ENCODE assay signal across 21 mouse cellular contexts in genomic region chr12:24597376-24597775, GRCm38 (mm10). TPM values are rescaled to one million over a fixed set of nuclear protein-coding genes. Genes with fewer than 3 reads are reported as not detected.
DNase-seq lines count a peak whose midpoint lies in the region; ATAC-seq lines count a peak whose summit lies in the region.
"Had no signal": no experiment of that assay in that cellular context is flagged by ENCODE, and none has a peak within 500 bp of the region (broad histone marks: within the 10 kb centered on the region; RNA-seq: fewer than 3 reads in every experiment).

No protein-coding gene starts in this region.

- H3K9ac ChIP-seq in stomach, embryonic 15.5 days: no peak overlapping the region
- H3K9ac ChIP-seq in midbrain, embryonic 15.5 days: no peak overlapping the region
- H3K9ac ChIP-seq: embryonic facial prominence, embryonic 12.5 days; forebrain, embryonic 13.5 days; heart, embryonic 13.5 days; hindbrain, embryonic 12.5 days; hindbrain, embryonic 15.5 days had no signal

- no peak overlapping the region for H3K4me2 ChIP-seq in stomach, embryonic 15.5 days
- no peak overlapping the region for H3K4me2 ChIP-seq in midbrain, embryonic 15.5 days
- H3K4me2 ChIP-seq: embryonic facial prominence, embryonic 12.5 days; forebrain, embryonic 13.5 days; heart, embryonic 13.5 days; hindbrain, embryonic 12.5 days; hindbrain, embryonic 15.5 days had no signal

- 55% methylated on average over 6 of the region's 6 CpGs for WGBS in stomach, embryonic 15.5 days
- 80% methylated on average over 6 of the region's 6 CpGs for WGBS in midbrain, embryonic 15.5 days

- no peak overlapping the region for H3K4me3 ChIP-seq in stomach, embryonic 15.5 days (replicated peaks)
- no peak overlapping the region for H3K4me3 ChIP-seq in midbrain, embryonic 15.5 days
- H3K4me3 ChIP-seq: embryonic facial prominence, embryonic 12.5 days; forebrain, embryonic 10.5 days; forebrain, embryonic 13.5 days; heart, adult 2 months; heart, embryonic 10.5 days; heart, embryonic 13.5 days; hindbrain, embryonic 12.5 days; hindbrain, embryonic 15.5 days had no signal

- no peaks in the 10 kb centered on the region for H3K9me3 ChIP-seq in stomach, embryonic 15.5 days
- H3K9me3 ChIP-seq in midbrain, embryonic 15.5 days: no peaks in the 10 kb centered on the region
- H3K9me3 ChIP-seq: embryonic facial prominence, embryonic 12.5 days; forebrain, embryonic 10.5 days; forebrain, embryonic 13.5 days; heart, embryonic 10.5 days; heart, embryonic 13.5 days; hindbrain, embryonic 12.5 days; hindbrain, embryonic 15.5 days had no signal

- ATAC-seq in stomach, embryonic 15.5 days (ENCODE audit: insufficient read depth, low FRiP score, low read depth): no peak
- no peak for ATAC-seq in midbrain, embryonic 15.5 days (replicated peaks)
- ATAC-seq: forebrain, embryonic 13.5 days; forebrain, embryonic 16.5 days; Patski had no signal

- DNase-seq in cerebellum, postnatal 10 days: peak; percentile 39
- DNase-seq in cerebellum, adult 8-10 months: no peak
- peak; percentile 55 for DNase-seq in NIH3T3 (ENCODE audit: low read depth)
- no peak for DNase-seq in lung, postnatal 14 days
- DNase-seq: adrenal gland, postnatal 14 days; cerebellum, adult 11 months; cerebellum, adult 2 months; gastrocnemius, postnatal 10 days; gastrocnemius, postnatal 36 days; heart, adult 2 months had no signal

- H3K4me1 ChIP-seq in stomach, embryonic 15.5 days: peaks cover 11% of the 10 kb centered on the region
- no peaks in the 10 kb centered on the region for H3K4me1 ChIP-seq in midbrain, embryonic 15.5 days

- peak overlapping the region; percentile 54 for H3K27ac ChIP-seq in stomach, embryonic 15.5 days
- H3K27ac ChIP-seq in midbrain, embryonic 15.5 days: no peak overlapping the region
- H3K27ac ChIP-seq: embryonic facial prominence, embryonic 12.5 days; forebrain, embryonic 10.5 days; forebrain, embryonic 13.5 days; heart, adult 2 months; heart, embryonic 10.5 days; heart, embryonic 13.5 days; hindbrain, embryonic 12.5 days; hindbrain, embryonic 15.5 days had no signal

- no peaks in the 10 kb centered on the region for H3K36me3 ChIP-seq in stomach, embryonic 15.5 days
- H3K36me3 ChIP-seq in midbrain, embryonic 15.5 days (replicated peaks): no peaks in the 10 kb centered on the region
- H3K36me3 ChIP-seq: embryonic facial prominence, embryonic 12.5 days; forebrain, embryonic 10.5 days; hindbrain, embryonic 12.5 days; hindbrain, embryonic 15.5 days had no signal

- no peaks in the 10 kb centered on the region for H3K27me3 ChIP-seq in stomach, embryonic 15.5 days (replicated peaks)
- H3K27me3 ChIP-seq in midbrain, embryonic 15.5 days (replicated peaks): no peaks in the 10 kb centered on the region
- H3K27me3 ChIP-seq: embryonic facial prominence, embryonic 12.5 days; forebrain, embryonic 13.5 days; heart, embryonic 13.5 days; hindbrain, embryonic 12.5 days; hindbrain, embryonic 15.5 days; Patski had no signal

RNA-seq across cellular contexts. Expression of gene Grhl1, which starts 25.3 kb away (rescaled TPM):
- 5.7 and 7.5 TPM in 2 replicates for polyA plus RNA-seq in stomach, embryonic 15.5 days (2015; fragmentation: Nextera tagmentation; extraction: Ambion mirVana)
- 1.0 and 1.1 TPM in 2 replicates for polyA plus RNA-seq in midbrain, embryonic 15.5 days (2015; fragmentation: Nextera tagmentation; extraction: Ambion mirVana)

RNA-seq across cellular contexts. Expression of gene Klf11, which starts 53.7 kb away (rescaled TPM):
- polyA plus RNA-seq in stomach, embryonic 15.5 days (2015; fragmentation: Nextera tagmentation; extraction: Ambion mirVana): 11.2 and 12.0 TPM in 2 replicates
- 19.2 and 19.9 TPM in 2 replicates for polyA plus RNA-seq in midbrain, embryonic 15.5 days (2015; fragmentation: Nextera tagmentation; extraction: Ambion mirVana)

Comparison
In these comparisons a context has a peak if more than half of its experiments do, and no peak if none do; other contexts are left out.
1. DNase-seq: peak in cerebellum, postnatal 10 days (2 of 2) and NIH3T3 (single experiment); none in cerebellum, adult 8-10 months (single experiment) and lung, postnatal 14 days (single experiment).